Mouse (Mus musculus) midbrain, postnatal 0 days (tissue): ENCODE results near the gene Them5. TPM values are rescaled to one million over a fixed set of nuclear protein-coding genes. Genes with fewer than 3 reads are reported as not detected.

Experiments
- ATAC-seq: fragments of 200-750 bp; cut with Nextera tagmentation; 2 replicates; pipeline ENCODE4 v1.8.0; 2017; ENCODE audit warnings: moderate number of reproducible peaks, mild to moderate bottlenecking, moderate TSS enrichment, moderate library complexity; ENCODE audit not compliant: low FRiP score
- DNase-seq: peaks from one replicate; pipeline ENCODE4 v3.0.0-alpha.2; 2015; ENCODE audit warnings: low spot score
- H3K27ac ChIP-seq: fragments of 300-500 bp; sonication (generic); 2 replicates; pipeline ENCODE4 v1.5.1; 2014; ENCODE audit warnings: low read depth, mild to moderate bottlenecking, low read length, mixed read lengths
- H3K27me3 ChIP-seq: fragments of 300-500 bp; sonication (generic); 2 replicates; pipeline ENCODE4 v1.6.1; 2014; ENCODE audit warnings: low read length, control low read depth, mixed read lengths; ENCODE audit not compliant: insufficient read depth
- H3K36me3 ChIP-seq: fragments of 300-500 bp; sonication (generic); 2 replicates; pipeline ENCODE4 v1.6.1; 2014; ENCODE audit warnings: low read length, control low read depth, mixed read lengths; ENCODE audit not compliant: insufficient read depth
- H3K4me1 ChIP-seq: fragments of 300-500 bp; sonication (generic); 2 replicates; pipeline ENCODE4 v1.6.1; 2014; ENCODE audit warnings: mild to moderate bottlenecking, control low read depth, antibody characterized with exemption, low read length, mixed read lengths; ENCODE audit not compliant: insufficient read depth
- H3K4me2 ChIP-seq: fragments of 300-500 bp; sonication (generic); 2 replicates; pipeline ENCODE4 v1.6.1; 2014; ENCODE audit warnings: low read depth, mild to moderate bottlenecking, low read length, mixed read lengths; ENCODE audit not compliant: poor library complexity, severe bottlenecking
- H3K4me3 ChIP-seq: fragments of 300-500 bp; sonication (generic); 2 replicates; pipeline ENCODE4 v1.5.1; 2014; ENCODE audit warnings: low read depth, mild to moderate bottlenecking, low read length, moderate library complexity
- H3K9ac ChIP-seq: fragments of 300-500 bp; sonication (generic); replicated peaks from 2 replicates; pipeline ENCODE4 v1.6.1; 2014; ENCODE audit warnings: mild to moderate bottlenecking, low read length, moderate library complexity, mixed read lengths; ENCODE audit not compliant: poor library complexity, severe bottlenecking
- H3K9me3 ChIP-seq: fragments of 300-500 bp; sonication (generic); 2 replicates; pipeline ENCODE4 v1.6.1; 2016; ENCODE audit warnings: low read length, control low read depth
- CTCF ChIP-seq: IDR thresholded peaks from 2 replicates; pipeline ENCODE4 v1.5.1; 2016; ENCODE audit warnings: antibody characterized with exemption, mild to moderate bottlenecking
- WGBS: fragments of 180-500 bp; shearing (Covaris S2); extraction: QIAGEN DNeasy Blood & Tissue Kit; methylation state at CpG from one replicate; pipeline ENCODE4 v1.1.7; 2014; 5-methylcytosine and 5-hydroxymethylcytosine counted together
- polyA plus RNA-seq: library from polyadenylated mRNA; unstranded; fragments of >200 nt; fragmentation: Nextera tagmentation; extraction: Ambion mirVana; gene quantifications from 2 replicates; pipeline ENCODE4 v1.2.1, GENCODE M21; 2015
- total RNA-seq: library from RNA; depleted of rRNA; stranded (reverse); fragments of >200 nt; gene quantifications from 2 replicates; pipeline ENCODE4 v1.2.3, GENCODE M21; 2014

The Them5 gene
- total and polyA plus RNA-seq, 2 experiments from 2014 or later, result 0.16 TPM; not detected in 1

- H3K36me3 ChIP-seq, result no peaks in the 10 kb centered on the region
- H3K27me3 ChIP-seq, result no peaks in the 10 kb centered on the region
- no peak for ATAC-seq
- no peak for DNase-seq
- no peak within 1 kb of the TSS for H3K4me3 ChIP-seq
- no peak within 1 kb of the TSS for H3K27ac ChIP-seq
- H3K4me1 ChIP-seq, result 0 out of 2 replicates have a peak, but pooled peaks cover 7% of the 10 kb centered on the region
- H3K4me2 ChIP-seq, result peak within 1 kb of the TSS; percentile 30
- no peak for TF ChIP-seq CTCF
- no peaks in the 10 kb centered on the region for H3K9me3 ChIP-seq
- H3K9ac ChIP-seq, result no peak within 1 kb of the TSS
- WGBS, result 23% methylated on average over 5 of the region's 5 CpGs
These were observed 30.7 kb downstream of the Them5 start, which contains the start of gene Rorc for GRCm38 (mm10) chr3:94372641-94373040. TSS of gene Rorc (plus strand) at chr3:94372794.

- Histone ChIP-seq H3K4me2 (peak overlapping the region; percentile 22), H3K9ac (no peak overlapping the region), H3K9me3 (no peaks in the 10 kb centered on the region), H3K36me3 (no peaks in the 10 kb centered on the region), H3K27me3 (no peaks in the 10 kb centered on the region), H3K4me1 (0 out of 2 replicates have a peak, but pooled peaks cover 7% of the 10 kb centered on the region), H3K27ac (no peak overlapping the region), H3K4me3 (no peak overlapping the region)
- DNase-seq, result peak; percentile 37
- 6% methylated on average over 10 of the region's 10 CpGs for WGBS
- 0 out of 2 replicates have a peak, but pooled peaks have one; percentile 4 for ATAC-seq
- no peak for TF ChIP-seq CTCF
These were observed 31.2 kb downstream of the Them5 start for GRCm38 (mm10) chr3:94373090-94373489.

- Histone ChIP-seq H3K9ac (no peak overlapping the region), H3K9me3 (no peaks in the 10 kb centered on the region), H3K27me3 (no peaks in the 10 kb centered on the region), H3K4me2 (peak overlapping the region; percentile 22), H3K4me3 (no peak overlapping the region), H3K4me1 (0 out of 2 replicates have a peak, but pooled peaks cover 7% of the 10 kb centered on the region), H3K27ac (no peak overlapping the region), H3K36me3 (no peaks in the 10 kb centered on the region)
- TF ChIP-seq CTCF, result no peak
- ATAC-seq (peak; percentile 32; the same call in 1 of the 2 replicates), DNase-seq (peak; percentile 63)
- 1% methylated on average over 5 of the region's 5 CpGs for WGBS
These were observed 31.7 kb downstream of the Them5 start for GRCm38 (mm10) chr3:94373597-94374011.

GRCm38 (mm10) chr3:94374636-94375035, 32.7 kb downstream of the Them5 start:
- H3K4me3 ChIP-seq, result no peak overlapping the region
- no peak for DNase-seq

GRCm38 (mm10) chr3:94375146-94375545, 33.2 kb downstream of the Them5 start:
- Histone ChIP-seq H3K4me3 (no peak overlapping the region), H3K4me1 (0 out of 2 replicates have a peak, but pooled peaks cover 7% of the 10 kb centered on the region), H3K36me3 (no peaks in the 10 kb centered on the region), H3K4me2 (no peak overlapping the region), H3K27me3 (no peaks in the 10 kb centered on the region), H3K9ac (no peak overlapping the region), H3K27ac (no peak overlapping the region), H3K9me3 (no peaks in the 10 kb centered on the region)
- no peak for ATAC-seq
- 80% methylated on average over 2 of the region's 2 CpGs for WGBS
- no peak for TF ChIP-seq CTCF
- no peak for DNase-seq

More at GRCm38 (mm10) chr3:94374636-94375035, 32.7 kb downstream of the Them5 start:
- no peak overlapping the region for H3K27ac ChIP-seq
- no peaks in the 10 kb centered on the region for H3K9me3 ChIP-seq
- TF ChIP-seq CTCF, result no peak
- H3K4me1 ChIP-seq, result 0 out of 2 replicates have a peak, but pooled peaks cover 7% of the 10 kb centered on the region
- no peak for ATAC-seq
- H3K27me3 ChIP-seq, result no peaks in the 10 kb centered on the region
- no peak overlapping the region for H3K9ac ChIP-seq
- H3K4me2 ChIP-seq, result no peak overlapping the region
- no peaks in the 10 kb centered on the region for H3K36me3 ChIP-seq

- no peak for DNase-seq
- TF ChIP-seq CTCF, result no peak
- H3K27me3 ChIP-seq, result no peaks in the 10 kb centered on the region
- H3K4me3 ChIP-seq, result no peak overlapping the region
- H3K27ac ChIP-seq, result no peak overlapping the region
- no peak overlapping the region for H3K9ac ChIP-seq
- H3K9me3 ChIP-seq, result no peaks in the 10 kb centered on the region
- WGBS, result 64% methylated on average over 5 of the region's 5 CpGs
- 0 out of 2 replicates have a peak, but pooled peaks cover 7% of the 10 kb centered on the region for H3K4me1 ChIP-seq
- ATAC-seq, result no peak
- no peak overlapping the region for H3K4me2 ChIP-seq
- H3K36me3 ChIP-seq, result no peaks in the 10 kb centered on the region
These were observed 34.0 kb downstream of the Them5 start for GRCm38 (mm10) chr3:94375861-94376260.
